Mouse (Mus musculus): ENCODE results near the gene Ikzf3.

- TF ChIP-seq POLR2A (IDR thresholded peaks at IDR 0.05; ENCODE audit: extremely low read depth, insufficient read depth, low read length), result no peak
- no peak for TF ChIP-seq CTCF (IDR thresholded peaks at IDR 0.05; ENCODE audit: low read depth, low read length)
Measured at GRCm38 (mm10) chr11:98458121-98458990, 87.5 kb downstream of the Ikzf3 start.
